Mouse (Mus musculus): ENCODE results near the gene Sap25. TPM values are rescaled to one million over a fixed set of nuclear protein-coding genes. Genes with fewer than 3 reads are reported as not detected.

The Sap25 gene
- total RNA-seq, 2 experiments from 2014 or later: 2.1 to 4.0 TPM

Other genes with a start within 250 kb of the Sap25 start
- under 1 TPM; 0.23 to 0.31 TPM for gene Zan, start 164.3 kb upstream of the Sap25 start, total RNA-seq (2021)
- 10 to 100 TPM; 16.6 to 18.5 TPM for gene Pop7, start 138.8 kb upstream of the Sap25 start, total RNA-seq (2021)
- 10 to 100 TPM; 23.0 to 25.3 TPM for gene Gigyf1, start 122.8 kb upstream of the Sap25 start, total RNA-seq (2021)
- not detected for gene Epo, start 108.1 kb upstream of the Sap25 start, total RNA-seq (2021)
- gene Gnb2, start 107.8 kb upstream of the Sap25 start, total RNA-seq (2021): 100 to 1,000 TPM; 301 to 324 TPM
- under 1 TPM in 1 of 2 experiments, not detected in 1; 0.16 TPM for gene Actl6b, start 87.8 kb upstream of the Sap25 start, total RNA-seq (2021)
- gene Tfr2, start 71.5 kb upstream of the Sap25 start, total RNA-seq (2021): under 1 TPM in 1 of 2 experiments, not detected in 1; 0.56 TPM
- 10 to 100 TPM; 16.5 to 29.5 TPM for gene Mospd3, start 40.3 kb upstream of the Sap25 start, total RNA-seq (2021)
- 100 to 1,000 TPM; 292 to 390 TPM for gene Pcolce, start 27.6 kb upstream of the Sap25 start, total RNA-seq (2021)
- gene Fbxo24, start 12.3 kb upstream of the Sap25 start, total RNA-seq (2021): under 1 TPM; 0.33 to 0.70 TPM
- 10 to 100 TPM; 15.9 to 17.7 TPM for gene Lrch4, start 12.2 kb upstream of the Sap25 start, total RNA-seq (2021)
- 1 to 10 TPM; 4.1 to 7.7 TPM for gene Gm20605, start 12.2 kb upstream of the Sap25 start, total RNA-seq (2021)
- gene Irs3, start 4.4 kb downstream of the Sap25 start, total RNA-seq (2021): under 1 TPM; 0.42 to 0.61 TPM
- 1 to 10 TPM; 4.3 to 5.9 TPM for gene Agfg2, start 43.4 kb downstream of the Sap25 start, total RNA-seq (2021)
- under 1 TPM; 0.45 to 0.75 TPM for gene Nyap1, start 100.3 kb downstream of the Sap25 start, total RNA-seq (2021)
- gene Tsc22d4, start 104.4 kb downstream of the Sap25 start, total RNA-seq (2021): 100 to 1,000 TPM; 189 to 203 TPM
- gene Ppp1r35, start 137.5 kb downstream of the Sap25 start, total RNA-seq (2021): 10 to 100 TPM in 1 of 2 experiments, 1 to 10 TPM in 1; 9.8 to 13.5 TPM
- 10 to 100 TPM; 22.4 to 22.8 TPM for gene Mepce, start 146.3 kb downstream of the Sap25 start, total RNA-seq (2021)
- gene Zcwpw1, start 146.5 kb downstream of the Sap25 start, total RNA-seq (2021): 1 to 10 TPM; 2.0 to 3.1 TPM
- under 1 TPM; 0.54 to 0.75 TPM for gene Pilra, start 194.9 kb downstream of the Sap25 start, total RNA-seq (2021)
- 1 to 10 TPM in 1 of 2 experiments, under 1 TPM in 1; 0.45 to 1.3 TPM for gene Pilrb1, start 216.8 kb downstream of the Sap25 start, total RNA-seq (2021)
- under 1 TPM in 1 of 2 experiments, not detected in 1; 0.56 TPM for gene Pilrb2, start 230.5 kb downstream of the Sap25 start, total RNA-seq (2021)